In the genomic region with DNA sequence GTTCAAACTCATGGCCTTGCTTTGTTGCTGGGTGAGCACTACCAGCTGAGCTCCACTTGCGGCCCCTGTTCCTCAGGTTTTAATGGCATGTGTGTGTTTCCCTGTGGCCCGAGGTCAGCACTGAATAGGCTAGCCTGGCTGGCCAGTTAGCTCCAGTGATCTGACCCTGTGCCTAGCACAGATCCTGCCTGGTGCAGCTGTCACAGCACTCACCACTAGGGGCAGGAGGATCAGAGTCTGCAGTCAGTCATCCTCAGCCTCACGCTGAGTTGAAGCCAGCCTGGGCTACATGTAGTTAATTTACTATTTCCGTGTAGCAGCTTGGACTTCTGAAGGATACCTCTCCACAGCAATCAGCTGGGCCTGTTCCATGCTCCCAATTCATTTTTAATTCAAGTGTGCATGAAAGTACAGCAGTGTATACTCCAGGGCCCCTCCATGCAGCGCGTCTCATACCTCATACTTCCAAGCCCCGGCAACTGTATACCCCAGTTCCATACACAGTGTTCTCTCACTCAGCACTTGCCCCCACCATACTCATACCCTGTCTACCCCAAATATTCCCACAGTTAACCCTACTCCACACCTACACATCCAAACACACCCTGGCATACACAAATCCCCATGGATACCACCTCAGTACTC, we compare ENCODE assay signal across 8 mouse cellular contexts. TPM values are rescaled to one million over a fixed set of nuclear protein-coding genes. Genes with fewer than 3 reads are reported as not detected.
DNase-seq lines count a peak whose midpoint lies in the region; ATAC-seq and TF ChIP-seq lines count a peak whose summit lies in the region.

No protein-coding gene starts in this region.

- WGBS in embryonic facial prominence, embryonic 11.5 days, result 64% methylated on average over 7 of the region's 7 CpGs
- WGBS in hindbrain, embryonic 13.5 days, result 63% methylated on average over 7 of the region's 7 CpGs
- WGBS in lung, embryonic 15.5 days, result 64% methylated on average over 7 of the region's 7 CpGs
- WGBS in stomach, postnatal 0 days, result 69% methylated on average over 7 of the region's 7 CpGs

- H3K9ac ChIP-seq in ES-Bruce4 (ENCODE audit: low read depth, poor library complexity, severe bottlenecking), result no peak overlapping the region
- no peak overlapping the region for H3K9ac ChIP-seq in embryonic facial prominence, embryonic 11.5 days (replicated peaks; ENCODE audit: low read length)
- H3K9ac ChIP-seq in hindbrain, embryonic 13.5 days, result peak overlapping the region; percentile 55; the same call in 1 of the 2 replicates
- no peak overlapping the region for H3K9ac ChIP-seq in lung, embryonic 15.5 days
- no peak overlapping the region for H3K9ac ChIP-seq in stomach, postnatal 0 days (ENCODE audit: low read length)

- peak; percentile 20; the same call in 1 of the 2 replicates for ATAC-seq in embryonic facial prominence, embryonic 11.5 days (replicated peaks; ENCODE audit: insufficient number of reproducible peaks, low FRiP score, low TSS enrichment, low read depth)
- 0 out of 2 replicates have a peak, but pooled peaks have one; percentile 28 for ATAC-seq in hindbrain, embryonic 13.5 days (ENCODE audit: low FRiP score)
- ATAC-seq in lung, embryonic 15.5 days (ENCODE audit: borderline replicate concordance, extremely low read depth, low FRiP score, low TSS enrichment), result no peak
- ATAC-seq in stomach, postnatal 0 days (ENCODE audit: low FRiP score, low TSS enrichment), result peak; percentile 43; the same call in 1 of the 2 replicates

- no peak for TF ChIP-seq POLR2A in ES-Bruce4 (IDR thresholded peaks at IDR 0.05; ENCODE audit: insufficient read depth, low read length)

- TF ChIP-seq EP300 in ES-Bruce4 (IDR thresholded peaks at IDR 0.05; ENCODE audit: insufficient read depth, low read depth, low read length), result no peak
- TF ChIP-seq EP300 in stomach, postnatal 0 days (optimal IDR thresholded peaks at IDR 0.05), result no peak

- TF ChIP-seq CTCF in ES-Bruce4 (IDR thresholded peaks at IDR 0.05; ENCODE audit: low read depth, low read length), result peak; percentile 76
- peak; percentile 74 for TF ChIP-seq CTCF in stomach, postnatal 0 days (IDR thresholded peaks at IDR 0.05; ENCODE audit: low read depth)

- H3K4me2 ChIP-seq in embryonic facial prominence, embryonic 11.5 days (ENCODE audit: low read depth, low read length), result no peak overlapping the region
- no peak overlapping the region for H3K4me2 ChIP-seq in hindbrain, embryonic 13.5 days
- peak overlapping the region; percentile 1; the same call in 1 of the 2 replicates for H3K4me2 ChIP-seq in lung, embryonic 15.5 days
- no peak overlapping the region for H3K4me2 ChIP-seq in stomach, postnatal 0 days (replicated peaks; ENCODE audit: low read depth)

- no peaks in the 10 kb centered on the region for H3K36me3 ChIP-seq in ES-Bruce4 (ENCODE audit: control insufficient read depth, insufficient read depth, low read length, poor library complexity, severe bottlenecking)
- H3K36me3 ChIP-seq in embryonic facial prominence, embryonic 11.5 days (replicated peaks; ENCODE audit: control insufficient read depth, insufficient read depth, low read depth, low read length), result no peaks in the 10 kb centered on the region
- H3K36me3 ChIP-seq in hindbrain, embryonic 13.5 days, result no peaks in the 10 kb centered on the region
- no peaks in the 10 kb centered on the region for H3K36me3 ChIP-seq in lung, embryonic 15.5 days
- no peaks in the 10 kb centered on the region for H3K36me3 ChIP-seq in stomach, postnatal 0 days (ENCODE audit: control insufficient read depth, insufficient read depth, low read length)

- peak; percentile 61 to 65 for DNase-seq in adrenal gland, postnatal 36 days
- DNase-seq in adrenal gland, adult 8-10 months, result no peak
- DNase-seq in embryonic facial prominence, embryonic 11.5 days (ENCODE audit: low spot score), result no peak
- peak; percentile 60 for DNase-seq in stomach, postnatal 0 days (ENCODE audit: low spot score)
- DNase-seq in gastrocnemius, postnatal 4 days (ENCODE audit: low spot score in 2 of 2), result no peak

- no peaks in the 10 kb centered on the region for H3K9me3 ChIP-seq in ES-Bruce4 (replicated peaks; ENCODE audit: control insufficient read depth, insufficient read depth, low read length, poor library complexity, severe bottlenecking)
- no peaks in the 10 kb centered on the region for H3K9me3 ChIP-seq in embryonic facial prominence, embryonic 11.5 days (replicated peaks; ENCODE audit: control insufficient read depth, low read length)
- H3K9me3 ChIP-seq in hindbrain, embryonic 13.5 days, result no peaks in the 10 kb centered on the region
- no peaks in the 10 kb centered on the region for H3K9me3 ChIP-seq in lung, embryonic 15.5 days
- H3K9me3 ChIP-seq in stomach, postnatal 0 days (ENCODE audit: control insufficient read depth, low read length), result no peaks in the 10 kb centered on the region

- no peaks in the 10 kb centered on the region for H3K27me3 ChIP-seq in ES-Bruce4 (ENCODE audit: control insufficient read depth, insufficient read depth, low read length, poor library complexity, severe bottlenecking)
- H3K27me3 ChIP-seq in embryonic facial prominence, embryonic 11.5 days (ENCODE audit: control insufficient read depth, insufficient read depth, low read length), result no peaks in the 10 kb centered on the region
- H3K27me3 ChIP-seq in hindbrain, embryonic 13.5 days, result no peaks in the 10 kb centered on the region
- H3K27me3 ChIP-seq in lung, embryonic 15.5 days, result no peaks in the 10 kb centered on the region
- H3K27me3 ChIP-seq in stomach, postnatal 0 days (ENCODE audit: control insufficient read depth, insufficient read depth, low read length), result no peaks in the 10 kb centered on the region

- H3K27ac ChIP-seq in ES-Bruce4 (ENCODE audit: insufficient read depth, low read length), result no peak overlapping the region
- H3K27ac ChIP-seq in embryonic facial prominence, embryonic 11.5 days (replicated peaks; ENCODE audit: low read depth, low read length), result no peak overlapping the region
- peak overlapping the region; percentile 30; the same call in 1 of the 2 replicates for H3K27ac ChIP-seq in hindbrain, embryonic 13.5 days
- peak overlapping the region; percentile 64 for H3K27ac ChIP-seq in lung, embryonic 15.5 days
- H3K27ac ChIP-seq in stomach, postnatal 0 days (replicated peaks), result no peak overlapping the region

- peaks cover 7% of the 10 kb centered on the region for H3K4me1 ChIP-seq in ES-Bruce4 (ENCODE audit: control insufficient read depth, insufficient read depth, low read length)
- H3K4me1 ChIP-seq in embryonic facial prominence, embryonic 11.5 days (ENCODE audit: control insufficient read depth, insufficient read depth, low read length), result no peaks in the 10 kb centered on the region
- H3K4me1 ChIP-seq in hindbrain, embryonic 13.5 days (replicated peaks), result peaks cover 23% of the 10 kb centered on the region
- H3K4me1 ChIP-seq in lung, embryonic 15.5 days, result peaks cover 38% of the 10 kb centered on the region
- peaks cover 5% of the 10 kb centered on the region; the same call in 1 of the 2 replicates for H3K4me1 ChIP-seq in stomach, postnatal 0 days (replicated peaks; ENCODE audit: control insufficient read depth, insufficient read depth)

- H3K4me3 ChIP-seq in ES-Bruce4 (ENCODE audit: low read depth, low read length), result no peak overlapping the region
- no peak overlapping the region for H3K4me3 ChIP-seq in embryonic facial prominence, embryonic 11.5 days (ENCODE audit: low read depth, low read length)
- no peak overlapping the region for H3K4me3 ChIP-seq in hindbrain, embryonic 13.5 days
- no peak overlapping the region for H3K4me3 ChIP-seq in lung, embryonic 15.5 days
- no peak overlapping the region for H3K4me3 ChIP-seq in stomach, postnatal 0 days (ENCODE audit: low read depth, low read length)

RNA-seq across cellular contexts. Expression of a gene that starts 16.3 kb away (rescaled TPM):
- total RNA-seq in adrenal gland, postnatal 36 days (2021), result 10 to 100 TPM; 61.3 to 64.7 TPM
- 10 to 100 TPM; 62.7 to 77.9 (median 68.5) TPM for total RNA-seq in adrenal gland, adult 8-10 months (2022)
- 33.5 and 40.5 TPM in 2 replicates for polyA plus RNA-seq in ES-Bruce4 (2011; ENCODE audit: insufficient read depth, insufficient read length, low read depth, missing spikeins)
- polyA plus RNA-seq in embryonic facial prominence, embryonic 11.5 days (2014; fragmentation: Nextera tagmentation; extraction: Ambion mirVana), result 117 and 118 TPM in 2 replicates
- polyA plus RNA-seq in hindbrain, embryonic 13.5 days (2015; fragmentation: Nextera tagmentation; extraction: Ambion mirVana), result 122 TPM in 2 replicates
- polyA plus RNA-seq in lung, embryonic 15.5 days (2015; fragmentation: Nextera tagmentation; extraction: Ambion mirVana), result 151 TPM in 2 replicates
- 139 and 144 TPM in 2 replicates for polyA plus RNA-seq in stomach, postnatal 0 days (2015; fragmentation: Nextera tagmentation; extraction: Ambion mirVana)
- total RNA-seq in gastrocnemius, postnatal 4 days (2021), result 10 to 100 TPM; 57.0 to 57.9 TPM

RNA-seq across cellular contexts. Expression of a gene that starts 18.6 kb away (rescaled TPM):
- 1 to 10 TPM; 7.2 to 8.1 TPM for total RNA-seq in adrenal gland, postnatal 36 days (2021)
- total RNA-seq in adrenal gland, adult 8-10 months (2022), result 10 to 100 TPM in 2 of 4 experiments, 1 to 10 TPM in 2; 7.7 to 18.1 (median 13.1) TPM
- 10.3 and 11.6 TPM in 2 replicates for polyA plus RNA-seq in ES-Bruce4 (2011; ENCODE audit: insufficient read depth, insufficient read length, low read depth, missing spikeins)
- polyA plus RNA-seq in embryonic facial prominence, embryonic 11.5 days (2014; fragmentation: Nextera tagmentation; extraction: Ambion mirVana), result 0.70 and 0.71 TPM in 2 replicates
- polyA plus RNA-seq in hindbrain, embryonic 13.5 days (2015; fragmentation: Nextera tagmentation; extraction: Ambion mirVana), result 2.4 TPM in 2 replicates
- polyA plus RNA-seq in lung, embryonic 15.5 days (2015; fragmentation: Nextera tagmentation; extraction: Ambion mirVana), result 3.6 and 4.2 TPM in 2 replicates
- polyA plus RNA-seq in stomach, postnatal 0 days (2015; fragmentation: Nextera tagmentation; extraction: Ambion mirVana), result 5.7 and 6.2 TPM in 2 replicates
- total RNA-seq in gastrocnemius, postnatal 4 days (2021), result 1 to 10 TPM; 3.1 to 3.4 TPM

RNA-seq across cellular contexts. Expression of a gene that starts 48.3 kb away (rescaled TPM):
- 10 to 100 TPM in 1 of 2 experiments, 1 to 10 TPM in 1; 9.0 to 15.4 TPM for total RNA-seq in adrenal gland, postnatal 36 days (2021)
- total RNA-seq in adrenal gland, adult 8-10 months (2022), result 10 to 100 TPM; 15.5 to 19.1 (median 16.3) TPM
- polyA plus RNA-seq in ES-Bruce4 (2011; ENCODE audit: insufficient read depth, insufficient read length, low read depth, missing spikeins), result 43.5 and 48.0 TPM in 2 replicates
- polyA plus RNA-seq in embryonic facial prominence, embryonic 11.5 days (2014; fragmentation: Nextera tagmentation; extraction: Ambion mirVana), result 25.1 and 29.2 TPM in 2 replicates
- polyA plus RNA-seq in hindbrain, embryonic 13.5 days (2015; fragmentation: Nextera tagmentation; extraction: Ambion mirVana), result 34.9 and 38.0 TPM in 2 replicates
- polyA plus RNA-seq in lung, embryonic 15.5 days (2015; fragmentation: Nextera tagmentation; extraction: Ambion mirVana), result 51.2 and 55.6 TPM in 2 replicates
- polyA plus RNA-seq in stomach, postnatal 0 days (2015; fragmentation: Nextera tagmentation; extraction: Ambion mirVana), result 14.5 and 15.9 TPM in 2 replicates
- 1 to 10 TPM; 4.0 to 4.3 TPM for total RNA-seq in gastrocnemius, postnatal 4 days (2021)

Comparison
In these comparisons a context has a peak if more than half of its experiments do, and no peak if none do; other contexts are left out.
1. DNase-seq: peak in adrenal gland, postnatal 36 days (2 of 2) and stomach, postnatal 0 days (single experiment); none in adrenal gland, adult 8-10 months (single experiment), embryonic facial prominence, embryonic 11.5 days (single experiment) and gastrocnemius, postnatal 4 days (0 of 2).
2. H3K27ac ChIP-seq: peak in hindbrain, embryonic 13.5 days (single experiment) and lung, embryonic 15.5 days (single experiment); none in ES-Bruce4 (single experiment), embryonic facial prominence, embryonic 11.5 days (single experiment) and stomach, postnatal 0 days (single experiment).